Mouse (Mus musculus): ENCODE measurements around the gene 4930519P11Rik.

DNA sequence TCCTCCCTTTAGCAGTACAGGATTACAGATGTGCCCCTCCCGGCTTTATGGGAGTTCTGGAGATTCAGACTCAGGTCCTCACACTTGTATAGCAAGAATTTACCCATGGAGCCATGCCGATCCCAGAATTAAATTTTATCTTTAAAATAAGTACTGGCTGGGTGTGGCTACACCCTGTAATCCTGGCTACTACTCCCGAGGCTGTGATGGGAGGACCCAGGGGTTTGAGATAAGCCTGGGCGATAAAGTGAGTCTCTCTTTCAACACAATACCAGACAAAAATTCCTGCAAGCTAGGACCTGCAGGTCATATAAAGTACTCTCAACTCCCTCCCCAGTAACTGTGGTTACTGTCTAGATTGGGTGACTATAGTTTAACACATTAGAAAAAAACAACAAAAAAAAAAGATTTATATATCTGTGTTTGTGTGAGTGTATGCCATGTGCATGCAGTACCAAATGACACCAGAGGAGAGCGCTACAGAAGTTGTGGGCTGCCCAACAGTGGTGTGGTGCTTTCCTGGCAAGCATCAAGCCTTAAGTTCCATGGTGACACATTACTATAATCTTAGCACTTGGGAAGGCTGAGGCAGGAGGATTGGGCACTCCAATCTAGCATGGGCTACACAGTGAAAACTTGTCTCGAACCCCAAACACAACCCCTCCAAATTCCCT is 29.6 kb upstream of the 4930519P11Rik start:
- TF ChIP-seq CTCF (IDR thresholded peaks at IDR 0.05; ENCODE audit: extremely low read depth, insufficient read depth, insufficient read length, insufficient replicate concordance) (no peak), POLR2A (IDR thresholded peaks at IDR 0.05; ENCODE audit: low read depth, low read length) (no peak)

Data from spleen, adult 2 months (tissue).